Mouse (Mus musculus): ENCODE results near the gene Nelfa. TPM values are rescaled to one million over a fixed set of nuclear protein-coding genes. Genes with fewer than 3 reads are reported as not detected.
A peak's percentile ranks its signal among the peaks of the same experiment; 100 is the strongest.
"Not testable (repeated sequence)": the region's sequence is repeated elsewhere in the genome, so short reads cannot be mapped to it uniquely, and the experiment has no call there.

Nelfa gene
- polyA plus RNA-seq, 1 experiment from 2014 or later, result 54.9 TPM

- no peak overlapping the region for H3K4me3 ChIP-seq (replicated peaks)
- no peaks in the 10 kb centered on the region for H3K9me3 ChIP-seq (replicated peaks)
- no peak overlapping the region for H3K4me2 ChIP-seq (replicated peaks)
- no peaks in the 10 kb centered on the region for H3K4me1 ChIP-seq
- ATAC-seq (ENCODE audit: insufficient number of reproducible peaks, low FRiP score, low TSS enrichment, low read depth), result no peak
- no peaks in the 10 kb centered on the region for H3K27me3 ChIP-seq
- peaks cover 57% of the 10 kb centered on the region for H3K36me3 ChIP-seq
- H3K27ac ChIP-seq (replicated peaks), result no peak overlapping the region
- no peak overlapping the region for H3K9ac ChIP-seq
- WGBS, result 90% methylated on average over 1 of the region's 1 CpGs
These were observed 16.7 kb downstream of the Nelfa start for GRCm38 (mm10) chr5:33919466-33919865.

- H3K27ac ChIP-seq (replicated peaks); H3K4me2 ChIP-seq (replicated peaks); H3K9me3 ChIP-seq (replicated peaks); H3K27me3 ChIP-seq; H3K9ac ChIP-seq; ATAC-seq (ENCODE audit: insufficient number of reproducible peaks, low FRiP score, low TSS enrichment, low read depth); H3K4me1 ChIP-seq; H3K4me3 ChIP-seq (replicated peaks): not testable (repeated sequence)
- peaks cover 69% of the 10 kb centered on the region for H3K36me3 ChIP-seq
- 95% methylated on average over 2 of the region's 2 CpGs for WGBS
These were observed 19.6 kb downstream of the Nelfa start for GRCm38 (mm10) chr5:33916616-33917015.

GRCm38 (mm10) chr5:33915031-33915430 lies 21.2 kb downstream of the Nelfa start:
- H3K4me3 ChIP-seq (replicated peaks); H3K27ac ChIP-seq (replicated peaks); H3K27me3 ChIP-seq; H3K4me2 ChIP-seq (replicated peaks); H3K9me3 ChIP-seq (replicated peaks); ATAC-seq (ENCODE audit: insufficient number of reproducible peaks, low FRiP score, low TSS enrichment, low read depth); H3K9ac ChIP-seq; H3K4me1 ChIP-seq: not testable (repeated sequence)
- peaks cover 53% of the 10 kb centered on the region for H3K36me3 ChIP-seq

GRCm38 (mm10) chr5:33903176-33903575 lies 33.0 kb downstream of the Nelfa start:
- WGBS, result 91% methylated on average over 9 of the region's 9 CpGs
- no peaks in the 10 kb centered on the region for H3K4me1 ChIP-seq
- no peak for ATAC-seq (ENCODE audit: insufficient number of reproducible peaks, low FRiP score, low TSS enrichment, low read depth)
- no peaks in the 10 kb centered on the region for H3K9me3 ChIP-seq (replicated peaks)
- H3K4me3 ChIP-seq (replicated peaks), result no peak overlapping the region
- no peak overlapping the region for H3K4me2 ChIP-seq (replicated peaks)
- H3K27me3 ChIP-seq, result no peaks in the 10 kb centered on the region
- peaks cover 51% of the 10 kb centered on the region for H3K36me3 ChIP-seq
- H3K27ac ChIP-seq (replicated peaks), result no peak overlapping the region
- no peak overlapping the region for H3K9ac ChIP-seq

GRCm38 (mm10) chr5:33902696-33903095 lies 33.5 kb downstream of the Nelfa start:
- Histone ChIP-seq H3K4me3 (replicated peaks) (no peak overlapping the region), H3K9ac (no peak overlapping the region), H3K27me3 (no peaks in the 10 kb centered on the region), H3K4me2 (replicated peaks) (no peak overlapping the region), H3K9me3 (replicated peaks) (no peaks in the 10 kb centered on the region), H3K36me3 (peaks cover 54% of the 10 kb centered on the region), H3K4me1 (no peaks in the 10 kb centered on the region), H3K27ac (replicated peaks) (no peak overlapping the region)
- ATAC-seq (ENCODE audit: insufficient number of reproducible peaks, low FRiP score, low TSS enrichment, low read depth), result no peak
- 91% methylated on average over 2 of the region's 2 CpGs for WGBS

- Histone ChIP-seq H3K9me3 (replicated peaks) (no peaks in the 10 kb centered on the region), H3K4me2 (replicated peaks) (no peak overlapping the region), H3K9ac (no peak overlapping the region), H3K4me1 (no peaks in the 10 kb centered on the region), H3K27me3 (no peaks in the 10 kb centered on the region), H3K4me3 (replicated peaks) (no peak overlapping the region), H3K27ac (replicated peaks) (no peak overlapping the region), H3K36me3 (peaks cover 67% of the 10 kb centered on the region)
- no peak for ATAC-seq (ENCODE audit: insufficient number of reproducible peaks, low FRiP score, low TSS enrichment, low read depth)
- 87% methylated on average over 3 of the region's 3 CpGs for WGBS
These were observed 34.9 kb downstream of the Nelfa start for GRCm38 (mm10) chr5:33901278-33901677.

GRCm38 (mm10) chr5:33900701-33901263 lies 35.4 kb downstream of the Nelfa start:
- H3K4me2 ChIP-seq (replicated peaks), result no peak overlapping the region
- H3K36me3 ChIP-seq, result peaks cover 72% of the 10 kb centered on the region
- no peak for ATAC-seq (ENCODE audit: insufficient number of reproducible peaks, low FRiP score, low TSS enrichment, low read depth)
- H3K4me3 ChIP-seq (replicated peaks), result no peak overlapping the region
- no peaks in the 10 kb centered on the region for H3K27me3 ChIP-seq
- 91% methylated on average over 9 of the region's 9 CpGs for WGBS
- H3K27ac ChIP-seq (replicated peaks), result no peak overlapping the region
- H3K4me1 ChIP-seq, result no peaks in the 10 kb centered on the region
- H3K9ac ChIP-seq, result no peak overlapping the region
- no peaks in the 10 kb centered on the region for H3K9me3 ChIP-seq (replicated peaks)

- Histone ChIP-seq H3K4me3 (replicated peaks) (no peak overlapping the region), H3K4me1 (no peaks in the 10 kb centered on the region), H3K9me3 (replicated peaks) (no peaks in the 10 kb centered on the region), H3K4me2 (replicated peaks) (no peak overlapping the region), H3K9ac (no peak overlapping the region), H3K27ac (replicated peaks) (no peak overlapping the region), H3K27me3 (no peaks in the 10 kb centered on the region), H3K36me3 (peaks cover 79% of the 10 kb centered on the region)
- 90% methylated on average over 3 of the region's 3 CpGs for WGBS
- no peak for ATAC-seq (ENCODE audit: insufficient number of reproducible peaks, low FRiP score, low TSS enrichment, low read depth)
These were observed 36.1 kb downstream of the Nelfa start for GRCm38 (mm10) chr5:33900101-33900500.

- Histone ChIP-seq H3K27ac (replicated peaks) (no peak overlapping the region), H3K4me1 (no peaks in the 10 kb centered on the region), H3K36me3 (peaks cover 88% of the 10 kb centered on the region), H3K9ac (no peak overlapping the region), H3K4me2 (replicated peaks) (no peak overlapping the region), H3K27me3 (no peaks in the 10 kb centered on the region), H3K4me3 (replicated peaks) (no peak overlapping the region), H3K9me3 (replicated peaks) (no peaks in the 10 kb centered on the region)
- ATAC-seq (ENCODE audit: insufficient number of reproducible peaks, low FRiP score, low TSS enrichment, low read depth), result peak; percentile 32; the same call in 1 of the 2 replicates
- WGBS, result 87% methylated on average over 3 of the region's 3 CpGs
These were observed 37.0 kb downstream of the Nelfa start for GRCm38 (mm10) chr5:33899245-33899644.

GRCm38 (mm10) chr5:33898671-33899070 lies 37.5 kb downstream of the Nelfa start:
- Histone ChIP-seq H3K4me3 (replicated peaks) (no peak overlapping the region), H3K27ac (replicated peaks) (no peak overlapping the region), H3K36me3 (peaks cover 94% of the 10 kb centered on the region), H3K9me3 (replicated peaks) (no peaks in the 10 kb centered on the region), H3K4me2 (replicated peaks) (no peak overlapping the region), H3K4me1 (no peaks in the 10 kb centered on the region), H3K27me3 (no peaks in the 10 kb centered on the region), H3K9ac (no peak overlapping the region)
- WGBS, result 86% methylated on average over 9 of the region's 9 CpGs
- no peak for ATAC-seq (ENCODE audit: insufficient number of reproducible peaks, low FRiP score, low TSS enrichment, low read depth)

- Histone ChIP-seq H3K27ac (replicated peaks) (no peak overlapping the region), H3K27me3 (no peaks in the 10 kb centered on the region), H3K4me3 (replicated peaks) (no peak overlapping the region), H3K9ac (no peak overlapping the region), H3K36me3 (peaks cover 97% of the 10 kb centered on the region), H3K4me2 (replicated peaks) (no peak overlapping the region), H3K4me1 (no peaks in the 10 kb centered on the region), H3K9me3 (replicated peaks) (no peaks in the 10 kb centered on the region)
- no peak for ATAC-seq (ENCODE audit: insufficient number of reproducible peaks, low FRiP score, low TSS enrichment, low read depth)
- WGBS, result 86% methylated on average over 2 of the region's 2 CpGs
These were observed 39.1 kb downstream of the Nelfa start for GRCm38 (mm10) chr5:33897158-33897557.

GRCm38 (mm10) chr5:33895116-33895515 lies 41.1 kb downstream of the Nelfa start:
- H3K4me2 ChIP-seq (replicated peaks), result no peak overlapping the region
- peaks cover 97% of the 10 kb centered on the region for H3K36me3 ChIP-seq
- H3K4me1 ChIP-seq, result no peaks in the 10 kb centered on the region
- no peak overlapping the region for H3K4me3 ChIP-seq (replicated peaks)
- 84% methylated on average over 9 of the region's 9 CpGs for WGBS
- no peak overlapping the region for H3K9ac ChIP-seq
- H3K27me3 ChIP-seq, result no peaks in the 10 kb centered on the region
- H3K27ac ChIP-seq (replicated peaks), result no peak overlapping the region
- H3K9me3 ChIP-seq (replicated peaks), result no peaks in the 10 kb centered on the region
- no peak for ATAC-seq (ENCODE audit: insufficient number of reproducible peaks, low FRiP score, low TSS enrichment, low read depth)

Measured in embryonic facial prominence, embryonic 15.5 days (tissue).